Mouse (Mus musculus) limb, embryonic 13.5 days (tissue): ENCODE results near the gene Uaca. TPM values are rescaled to one million over a fixed set of nuclear protein-coding genes. Genes with fewer than 3 reads are reported as not detected.
A peak's percentile ranks its signal among the peaks of the same experiment; 100 is the strongest.
"Not testable (repeated sequence)": the region's sequence is repeated elsewhere in the genome, so short reads cannot be mapped to it uniquely, and the experiment has no call there.

ENCODE experiments used
- ATAC-seq: fragments of 200-750 bp; cut with Nextera tagmentation; 2 replicates; pipeline ENCODE4 v1.8.0; 2017; ENCODE audit warnings: low read depth, moderate number of reproducible peaks, moderate TSS enrichment; ENCODE audit not compliant: low FRiP score
- H3K27ac ChIP-seq: fragments of 300-500 bp; sonication (generic); 2 replicates; pipeline ENCODE4 v1.5.1; 2015; ENCODE audit warnings: inconsistent platforms, mild to moderate bottlenecking, moderate library complexity
- H3K27me3 ChIP-seq: fragments of 300-500 bp; sonication (generic); 2 replicates; pipeline ENCODE4 v1.6.1; 2015; ENCODE audit warnings: mild to moderate bottlenecking, inconsistent platforms
- H3K36me3 ChIP-seq: fragments of 300-500 bp; sonication (generic); 2 replicates; pipeline ENCODE4 v1.6.1; 2015; ENCODE audit warnings: inconsistent platforms, mild to moderate bottlenecking, moderate library complexity
- H3K4me1 ChIP-seq: fragments of 300-500 bp; sonication (generic); 2 replicates; pipeline ENCODE4 v1.6.1; 2015; ENCODE audit warnings: inconsistent platforms
- H3K4me2 ChIP-seq: fragments of 300-500 bp; sonication (generic); replicated peaks from 2 replicates; pipeline ENCODE4 v1.6.1; 2015; ENCODE audit warnings: inconsistent platforms, mild to moderate bottlenecking, moderate library complexity
- H3K4me3 ChIP-seq: fragments of 300-500 bp; sonication (generic); 2 replicates; pipeline ENCODE4 v1.5.1; 2015; ENCODE audit warnings: moderate library complexity, mild to moderate bottlenecking, inconsistent platforms
- H3K9ac ChIP-seq: fragments of 300-500 bp; sonication (generic); 2 replicates; pipeline ENCODE4 v1.6.1; 2015; ENCODE audit warnings: mild to moderate bottlenecking, inconsistent platforms
- H3K9me3 ChIP-seq: fragments of 300-500 bp; sonication (generic); 2 replicates; pipeline ENCODE4 v1.6.1; 2016; ENCODE audit warnings: inconsistent platforms
- WGBS: fragments of 180-500 bp; shearing (Covaris S2); methylation state at CpG from one replicate; pipeline ENCODE4 v1.1.7; 2015; 5-methylcytosine and 5-hydroxymethylcytosine counted together
- polyA plus RNA-seq: library from polyadenylated mRNA; unstranded; fragments of >200 nt; fragmentation: Nextera tagmentation; extraction: Ambion mirVana; gene quantifications from 2 replicates; pipeline ENCODE4 v1.2.1, GENCODE M21; 2015

The Uaca gene
- polyA plus RNA-seq, 1 experiment from 2014 or later, result 31.4 TPM

GRCm38 (mm10) chr9:60797126-60797525 is 2.8 kb downstream of the Uaca start:
- Histone ChIP-seq H3K4me2 (no peak overlapping the region), H3K27ac (no peak overlapping the region), H3K36me3 (no peaks in the 10 kb centered on the region), H3K9me3 (no peaks in the 10 kb centered on the region), H3K4me3 (no peak overlapping the region), H3K9ac (no peak overlapping the region), H3K4me1 (peaks cover 20% of the 10 kb centered on the region), H3K27me3 (no peaks in the 10 kb centered on the region)
- ATAC-seq, result no peak
- WGBS, result 82% methylated on average over 6 of the region's 6 CpGs

DNA sequence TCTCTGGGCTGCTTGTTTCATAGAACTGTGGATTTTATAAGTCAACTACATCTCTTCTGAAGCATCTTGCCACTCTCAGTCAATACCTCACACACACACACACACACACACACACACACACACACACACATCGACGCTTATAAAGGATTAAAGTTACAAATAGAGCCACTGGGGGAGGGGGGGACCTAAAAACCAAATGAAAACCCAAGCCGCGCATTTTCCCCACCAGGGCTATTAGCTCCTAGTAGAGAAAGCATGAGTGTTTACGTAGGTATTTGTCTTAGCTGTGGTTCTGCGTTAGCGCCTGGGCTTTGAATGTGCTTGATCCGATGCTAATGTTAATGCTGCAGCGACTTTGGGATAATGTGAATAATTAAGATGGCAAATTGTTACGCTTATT is 4.7 kb downstream of the Uaca start:
- ATAC-seq, result no peak
- H3K36me3 ChIP-seq, result no peaks in the 10 kb centered on the region
- 26% methylated on average over 10 of the region's 10 CpGs for WGBS
- H3K4me2 ChIP-seq, result peak overlapping the region; percentile 37
- H3K9me3 ChIP-seq, result no peaks in the 10 kb centered on the region
- peaks cover 16% of the 10 kb centered on the region for H3K4me1 ChIP-seq
- no peak overlapping the region for H3K27ac ChIP-seq
- no peak overlapping the region for H3K9ac ChIP-seq
- no peaks in the 10 kb centered on the region for H3K27me3 ChIP-seq
- no peak overlapping the region for H3K4me3 ChIP-seq

DNA sequence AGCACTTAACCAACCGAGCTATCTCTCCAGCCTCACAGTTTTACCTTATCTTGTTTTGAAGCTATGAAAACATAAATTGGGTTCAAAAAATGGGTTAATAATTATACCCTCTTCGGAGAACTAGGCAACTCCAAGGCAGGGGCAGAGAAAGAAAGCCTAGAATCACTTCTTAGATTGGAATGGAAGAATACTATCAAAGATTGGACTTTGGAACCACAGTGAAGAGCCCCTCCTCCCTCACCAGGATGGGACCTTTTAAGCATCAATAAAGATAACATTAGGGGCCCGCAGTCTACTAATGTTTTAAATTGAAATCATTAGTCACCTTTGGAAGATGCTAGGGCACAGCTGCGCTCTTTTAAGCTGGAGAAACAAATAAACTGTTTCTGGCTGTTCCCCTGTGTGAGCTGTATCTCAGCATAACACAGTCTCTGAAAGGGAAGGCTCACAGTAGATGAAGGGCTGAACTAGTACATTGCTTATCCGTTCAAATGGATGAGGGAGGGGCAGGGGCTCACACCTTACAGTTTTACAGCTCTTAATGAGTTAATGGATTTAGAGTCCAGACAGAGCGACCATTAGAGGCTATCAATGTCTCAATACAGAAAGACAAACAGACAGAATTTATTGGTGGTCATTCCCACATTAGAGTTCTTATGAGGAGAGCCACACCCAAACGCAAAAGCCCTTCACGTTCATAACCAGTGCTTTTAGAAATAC is 6.5 kb downstream of the Uaca start:
- Histone ChIP-seq H3K27ac (no peak overlapping the region), H3K9ac (no peak overlapping the region), H3K4me2 (no peak overlapping the region), H3K4me3 (no peak overlapping the region), H3K9me3 (no peaks in the 10 kb centered on the region), H3K36me3 (no peaks in the 10 kb centered on the region), H3K4me1 (peaks cover 12% of the 10 kb centered on the region), H3K27me3 (no peaks in the 10 kb centered on the region)
- WGBS, result 36% methylated on average over 8 of the region's 8 CpGs
- ATAC-seq, result no peak

DNA sequence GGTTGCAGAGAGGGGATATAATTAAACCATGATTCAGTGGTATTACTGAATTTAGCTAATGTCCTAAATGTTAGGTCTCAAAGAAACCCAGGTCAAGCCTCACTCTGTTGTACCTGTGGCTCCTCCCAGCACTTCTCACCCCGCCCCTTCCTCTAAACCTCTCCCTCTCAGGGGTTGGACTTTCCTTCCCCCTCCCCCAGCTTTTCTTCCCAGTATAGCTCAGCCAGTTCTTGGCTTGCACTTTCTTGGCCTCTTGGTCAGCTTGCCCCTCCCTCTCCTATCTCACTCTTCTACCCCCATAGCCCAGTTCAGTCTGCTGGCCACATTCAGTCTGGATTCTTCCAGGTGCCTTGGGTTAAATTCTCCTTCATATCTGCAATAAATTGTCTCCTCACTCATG is 7.4 kb downstream of the Uaca start:
- H3K4me2 ChIP-seq, result no peak overlapping the region
- H3K27me3 ChIP-seq, result no peaks in the 10 kb centered on the region
- H3K4me1 ChIP-seq, result peaks cover 9% of the 10 kb centered on the region
- no peak overlapping the region for H3K27ac ChIP-seq
- ATAC-seq, result no peak
- no peak overlapping the region for H3K9ac ChIP-seq
- no peaks in the 10 kb centered on the region for H3K9me3 ChIP-seq
- H3K36me3 ChIP-seq, result no peaks in the 10 kb centered on the region
- WGBS, result 77% methylated on average over 1 of the region's 1 CpGs
- H3K4me3 ChIP-seq, result no peak overlapping the region

- Histone ChIP-seq H3K4me3 (no peak overlapping the region), H3K27me3 (no peaks in the 10 kb centered on the region), H3K4me2 (no peak overlapping the region), H3K36me3 (no peaks in the 10 kb centered on the region), H3K9me3 (no peaks in the 10 kb centered on the region), H3K9ac (no peak overlapping the region), H3K4me1 (peaks cover 9% of the 10 kb centered on the region), H3K27ac (no peak overlapping the region)
- ATAC-seq, result no peak
- WGBS, result 87% methylated on average over 5 of the region's 5 CpGs
These were observed 8.0 kb downstream of the Uaca start for GRCm38 (mm10) chr9:60802341-60802740.

- Histone ChIP-seq H3K4me1 (no peaks in the 10 kb centered on the region), H3K27me3 (no peaks in the 10 kb centered on the region), H3K9me3 (no peaks in the 10 kb centered on the region), H3K4me2 (no peak overlapping the region), H3K4me3 (no peak overlapping the region), H3K27ac (no peak overlapping the region), H3K9ac (no peak overlapping the region), H3K36me3 (no peaks in the 10 kb centered on the region; the same call in 1 of the 2 replicates)
- 84% methylated on average over 2 of the region's 2 CpGs for WGBS
- no peak for ATAC-seq
These were observed 11.7 kb downstream of the Uaca start for GRCm38 (mm10) chr9:60806021-60806420.

DNA sequence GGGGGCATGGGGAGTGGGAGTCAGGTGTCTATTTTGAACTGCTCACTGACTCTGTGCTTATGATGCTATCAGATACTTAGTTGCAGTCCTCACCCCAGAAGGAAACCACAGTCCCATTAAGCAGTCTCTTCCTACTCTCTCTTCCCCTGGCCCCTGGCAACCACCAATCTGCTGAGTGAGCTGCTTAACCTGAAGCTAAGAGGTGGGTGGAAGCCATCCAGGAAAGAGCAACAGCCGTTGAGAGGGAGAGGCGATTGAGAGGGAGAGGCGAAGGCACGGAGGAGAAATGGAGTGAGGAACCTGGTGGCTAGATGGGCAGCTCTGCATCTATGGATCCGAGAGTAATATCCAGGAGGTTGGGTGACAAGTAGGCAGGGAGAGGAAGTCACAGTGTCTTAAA is 13.7 kb downstream of the Uaca start:
- Histone ChIP-seq H3K27ac (no peak overlapping the region), H3K9me3 (no peaks in the 10 kb centered on the region), H3K36me3 (no peaks in the 10 kb centered on the region; the same call in 1 of the 2 replicates), H3K4me3 (no peak overlapping the region), H3K4me1 (peaks cover 4% of the 10 kb centered on the region; the same call in 1 of the 2 replicates), H3K27me3 (no peaks in the 10 kb centered on the region), H3K4me2 (no peak overlapping the region), H3K9ac (no peak overlapping the region)
- WGBS, result 86% methylated on average over 5 of the region's 5 CpGs
- ATAC-seq, result no peak

DNA sequence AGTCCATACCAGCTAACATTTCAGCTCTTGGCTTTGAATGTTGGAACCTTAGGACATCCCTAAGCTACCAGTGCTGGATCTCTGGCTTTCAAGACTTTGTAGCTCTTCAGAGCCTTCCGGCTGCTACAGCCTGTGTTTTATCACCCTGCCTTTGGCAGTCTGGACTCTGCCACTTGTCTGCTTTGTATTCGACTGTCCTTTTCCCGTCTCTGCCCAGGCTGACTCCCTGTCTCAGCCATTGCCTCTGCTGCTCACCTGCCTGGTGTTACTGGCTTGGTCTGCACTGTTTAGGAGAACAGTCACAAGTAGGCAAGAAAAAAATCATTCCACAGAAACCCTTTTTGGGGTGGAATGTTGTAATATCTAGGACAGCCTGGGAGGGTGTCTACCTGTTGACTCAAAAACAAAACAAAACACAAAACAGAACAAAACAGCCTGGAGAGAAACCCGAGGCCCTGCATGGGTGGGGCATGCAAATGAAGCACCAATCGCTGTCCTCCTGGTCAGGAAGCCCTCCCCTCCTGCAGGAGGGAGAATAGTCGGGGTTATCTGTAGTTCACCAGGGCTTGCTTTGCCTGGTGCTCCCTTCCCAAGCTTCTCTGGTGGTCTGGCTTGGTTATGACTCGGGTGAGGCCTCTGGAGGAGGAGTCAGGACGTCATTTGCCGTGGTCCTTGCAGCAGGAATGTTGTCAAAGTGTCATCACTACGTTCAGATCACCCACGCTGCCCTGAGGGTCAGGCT is 19.0 kb downstream of the Uaca start:
- peaks cover 18% of the 10 kb centered on the region for H3K4me1 ChIP-seq
- H3K27ac ChIP-seq, result no peak overlapping the region; the same call in 1 of the 2 replicates
- no peak overlapping the region for H3K4me3 ChIP-seq
- H3K9me3 ChIP-seq, result no peaks in the 10 kb centered on the region
- H3K36me3 ChIP-seq, result no peaks in the 10 kb centered on the region; the same call in 1 of the 2 replicates
- no peak overlapping the region for H3K9ac ChIP-seq
- H3K4me2 ChIP-seq, result peak overlapping the region; percentile 45
- peak; percentile 84 for ATAC-seq
- 6% methylated on average over 11 of the region's 11 CpGs for WGBS
- no peaks in the 10 kb centered on the region for H3K27me3 ChIP-seq

DNA sequence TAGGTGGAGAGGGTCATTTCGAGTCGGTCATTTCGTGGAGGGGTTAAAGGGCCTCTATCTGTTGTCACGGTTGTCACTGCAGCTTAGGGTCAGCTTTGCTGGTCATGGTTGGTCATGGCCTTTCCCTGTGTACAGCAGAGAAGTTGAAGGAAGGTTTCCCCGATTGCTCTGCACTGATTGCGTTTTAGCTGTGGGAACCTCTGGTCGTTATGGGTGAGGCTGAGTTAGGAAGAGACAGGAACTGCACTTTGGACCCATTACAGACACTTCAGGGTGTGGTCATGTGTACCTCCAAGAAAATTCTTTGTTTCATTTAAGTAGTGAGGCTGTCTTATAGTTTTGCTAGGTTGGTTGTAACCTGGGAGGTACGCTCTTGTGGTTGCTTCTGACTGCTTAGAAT is 21.2 kb downstream of the Uaca start:
- H3K4me3 ChIP-seq, result no peak overlapping the region
- H3K4me2 ChIP-seq, result no peak overlapping the region
- H3K4me1 ChIP-seq, result peaks cover 18% of the 10 kb centered on the region
- WGBS, result 87% methylated on average over 8 of the region's 8 CpGs
- no peaks in the 10 kb centered on the region for H3K36me3 ChIP-seq
- no peaks in the 10 kb centered on the region for H3K27me3 ChIP-seq
- ATAC-seq, result no peak
- no peak overlapping the region for H3K9ac ChIP-seq
- no peaks in the 10 kb centered on the region for H3K9me3 ChIP-seq
- no peak overlapping the region for H3K27ac ChIP-seq

DNA sequence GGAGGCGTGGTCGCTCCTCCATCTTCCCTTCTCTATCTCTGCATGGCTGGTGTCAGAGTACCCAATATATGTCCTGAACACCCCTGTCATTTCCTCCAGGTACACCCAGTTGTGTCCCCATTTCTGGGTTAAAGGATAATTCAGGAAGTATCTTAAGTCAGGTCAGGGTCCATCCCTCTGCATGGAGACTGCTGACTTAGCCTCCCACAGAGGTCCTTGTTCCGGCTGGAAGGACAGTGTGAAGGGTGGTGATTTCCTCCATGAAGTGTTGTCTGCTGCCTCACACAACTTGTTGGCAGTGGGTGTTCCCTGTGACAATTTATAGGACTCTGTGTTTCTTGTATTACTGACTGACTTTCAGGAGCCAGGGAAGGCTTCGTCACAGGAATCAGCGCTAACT is 23.2 kb downstream of the Uaca start:
- Histone ChIP-seq H3K4me1 (peaks cover 18% of the 10 kb centered on the region), H3K36me3 (no peaks in the 10 kb centered on the region), H3K9ac (no peak overlapping the region), H3K9me3 (no peaks in the 10 kb centered on the region), H3K27ac (no peak overlapping the region), H3K4me2 (no peak overlapping the region), H3K4me3 (no peak overlapping the region), H3K27me3 (no peaks in the 10 kb centered on the region)
- no peak for ATAC-seq
- 86% methylated on average over 5 of the region's 5 CpGs for WGBS

GRCm38 (mm10) chr9:60818582-60818981 is 24.2 kb downstream of the Uaca start:
- 46% methylated on average over 8 of the region's 8 CpGs for WGBS
- H3K9ac ChIP-seq, H3K9me3 ChIP-seq, H3K27me3 ChIP-seq, H3K27ac ChIP-seq, ATAC-seq, H3K4me3 ChIP-seq, H3K36me3 ChIP-seq, H3K4me2 ChIP-seq, H3K4me1 ChIP-seq: not testable (repeated sequence)

GRCm38 (mm10) chr9:60819340-60819739 is 25.0 kb downstream of the Uaca start:
- 8% methylated on average over 1 of the region's 1 CpGs for WGBS
- no peak overlapping the region for H3K4me2 ChIP-seq
- no peaks in the 10 kb centered on the region for H3K9me3 ChIP-seq
- H3K4me3 ChIP-seq, result no peak overlapping the region
- no peaks in the 10 kb centered on the region for H3K27me3 ChIP-seq
- H3K9ac ChIP-seq, result no peak overlapping the region
- H3K36me3 ChIP-seq, result no peaks in the 10 kb centered on the region
- peaks cover under 1% of the 10 kb centered on the region; the same call in 1 of the 2 replicates for H3K4me1 ChIP-seq
- H3K27ac ChIP-seq, result no peak overlapping the region
- no peak for ATAC-seq
